Mouse (Mus musculus): ENCODE measurements at regions not wholly inside any gene's neighbourhood (a gene's known extent, or its start where the extent isn't known, plus 50 kb on each side); places are given as distances from the start of the nearest gene placed in this dataset.

GRCm38 (mm10) chr8:8562268-8562667 lies 98.8 kb downstream of the Efnb2 start:
- no peak for DNase-seq (ENCODE audit: low spot score)

- DNase-seq (ENCODE audit: low spot score) = no peak
Observed at GRCm38 (mm10) chr8:8558050-8558449, 103.0 kb downstream of the Efnb2 start.

- DNase-seq (ENCODE audit: low spot score) = no peak
Observed at GRCm38 (mm10) chr8:8556152-8556551, 104.9 kb downstream of the Efnb2 start.

GRCm38 (mm10) chr8:8554691-8555090 lies 106.4 kb downstream of the Efnb2 start:
- no peak for DNase-seq (ENCODE audit: low spot score)

GRCm38 (mm10) chr8:8552779-8553178 lies 108.3 kb downstream of the Efnb2 start:
- no peak for DNase-seq (ENCODE audit: low spot score)

- no peak for DNase-seq (ENCODE audit: low spot score)
Observed at GRCm38 (mm10) chr8:8536626-8537025, 124.4 kb downstream of the Efnb2 start.

GRCm38 (mm10) chr8:8534787-8535186 lies 126.3 kb downstream of the Efnb2 start:
- DNase-seq (ENCODE audit: low spot score) = no peak

GRCm38 (mm10) chr8:8532907-8533306 lies 128.1 kb downstream of the Efnb2 start:
- DNase-seq (ENCODE audit: low spot score) = no peak

- no peak for DNase-seq (ENCODE audit: low spot score)
Observed at GRCm38 (mm10) chr8:8530540-8530939, 130.5 kb downstream of the Efnb2 start.

- DNase-seq (ENCODE audit: low spot score) = no peak
Observed at GRCm38 (mm10) chr8:8521532-8521931, 139.5 kb downstream of the Efnb2 start.

GRCm38 (mm10) chr8:8519772-8520191 lies 141.3 kb downstream of the Efnb2 start:
- DNase-seq (ENCODE audit: low spot score) = no peak

GRCm38 (mm10) chr8:8517599-8517998 lies 143.4 kb downstream of the Efnb2 start:
- no peak for DNase-seq (ENCODE audit: low spot score)

GRCm38 (mm10) chr8:8516272-8516671 lies 144.8 kb downstream of the Efnb2 start:
- no peak for DNase-seq (ENCODE audit: low spot score)

- no peak for DNase-seq (ENCODE audit: low spot score)
Observed at GRCm38 (mm10) chr8:8499921-8500320, 161.1 kb downstream of the Efnb2 start.

- no peak for DNase-seq (ENCODE audit: low spot score)
Observed at GRCm38 (mm10) chr8:8498753-8499152, 162.3 kb downstream of the Efnb2 start.

- DNase-seq (ENCODE audit: low spot score) = no peak
Observed at GRCm38 (mm10) chr8:8495472-8495871, 165.6 kb downstream of the Efnb2 start.

GRCm38 (mm10) chr8:8494281-8494680 lies 166.8 kb downstream of the Efnb2 start:
- DNase-seq (ENCODE audit: low spot score) = no peak

- no peak for DNase-seq (ENCODE audit: low spot score)
Observed at GRCm38 (mm10) chr8:8491908-8492307, 169.1 kb downstream of the Efnb2 start.

GRCm38 (mm10) chr8:8489784-8490183 lies 171.3 kb downstream of the Efnb2 start:
- DNase-seq (ENCODE audit: low spot score) = no peak

GRCm38 (mm10) chr8:8488695-8489571 lies 172.1 kb downstream of the Efnb2 start:
- DNase-seq (ENCODE audit: low spot score) = peak; percentile 21

- DNase-seq (ENCODE audit: low spot score) = no peak
Observed at GRCm38 (mm10) chr8:8488191-8488694, 172.8 kb downstream of the Efnb2 start.

- no peak for DNase-seq (ENCODE audit: low spot score)
Observed at GRCm38 (mm10) chr8:8487706-8488105, 173.3 kb downstream of the Efnb2 start.

- DNase-seq (ENCODE audit: low spot score) = no peak
Observed at GRCm38 (mm10) chr8:8486866-8487265, 174.2 kb downstream of the Efnb2 start.
